Mouse (Mus musculus) A20 (cell line): Measurements from ENCODE around the gene Ceacam1.

Source experiments
- DNase-seq: peaks from one replicate; pipeline ENCODE4 v3.0.0-alpha.2; 2011; ENCODE audit warnings: low read depth, low spot score

Gene Ceacam1

DNA sequence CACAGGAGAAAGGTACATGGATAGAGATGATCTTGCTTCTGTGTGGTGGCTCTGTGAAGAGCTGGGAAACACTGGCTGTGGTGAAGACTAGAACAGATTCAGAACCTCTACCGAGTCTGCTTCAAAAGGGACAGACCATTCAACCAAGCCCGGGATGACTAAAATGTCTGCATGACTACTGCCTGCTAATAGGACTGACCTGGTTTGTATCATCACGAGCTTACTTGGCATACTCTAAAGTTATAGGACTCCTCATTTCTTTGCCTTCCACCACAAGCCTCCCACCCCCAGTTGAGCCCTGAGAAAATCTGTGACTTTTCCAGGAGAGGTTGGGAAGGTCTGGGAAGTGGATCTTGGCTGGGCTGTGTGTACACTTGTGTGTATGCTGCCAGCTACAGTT is 65.5 kb downstream of the Ceacam1 start:
- no peak for DNase-seq
